Comparison of ENCODE assay signal across 10 mouse cellular contexts in genomic region chr9:113300846-113301245, GRCm38 (mm10).
DNase-seq lines count a peak whose midpoint lies in the region; ATAC-seq lines count a peak whose summit lies in the region.
"Had no signal": no experiment of that assay in that cellular context is flagged by ENCODE, and none has a peak within 500 bp of the region (broad histone marks: within the 10 kb centered on the region; RNA-seq: fewer than 3 reads in every experiment).

No protein-coding gene starts in this region.

- H3K36me3 ChIP-seq in forebrain, embryonic 13.5 days (ENCODE audit: poor library complexity, severe bottlenecking): no peaks in the 10 kb centered on the region
- H3K36me3 ChIP-seq in liver, embryonic 11.5 days (ENCODE audit: control insufficient read depth, insufficient read depth, low read length): no peaks in the 10 kb centered on the region
- H3K36me3 ChIP-seq in heart, embryonic 12.5 days: no peaks in the 10 kb centered on the region
- H3K36me3 ChIP-seq: heart, embryonic 13.5 days; liver, embryonic 13.5 days had no signal

- H3K27ac ChIP-seq in forebrain, embryonic 13.5 days: no peak overlapping the region
- H3K27ac ChIP-seq in liver, embryonic 11.5 days (ENCODE audit: low read depth, low read length): no peak overlapping the region
- no peak overlapping the region for H3K27ac ChIP-seq in heart, embryonic 12.5 days (ENCODE audit: poor library complexity, severe bottlenecking)
- H3K27ac ChIP-seq: heart, embryonic 13.5 days; liver, embryonic 13.5 days had no signal

- H3K9me3 ChIP-seq in forebrain, embryonic 13.5 days (replicated peaks): no peaks in the 10 kb centered on the region
- no peaks in the 10 kb centered on the region for H3K9me3 ChIP-seq in liver, embryonic 11.5 days (ENCODE audit: control insufficient read depth, low read length)
- no peaks in the 10 kb centered on the region for H3K9me3 ChIP-seq in heart, embryonic 12.5 days (replicated peaks)
- H3K9me3 ChIP-seq: heart, embryonic 13.5 days had no signal

- no peak overlapping the region for H3K4me2 ChIP-seq in forebrain, embryonic 13.5 days
- no peak overlapping the region for H3K4me2 ChIP-seq in liver, embryonic 11.5 days
- no peak overlapping the region for H3K4me2 ChIP-seq in heart, embryonic 12.5 days
- H3K4me2 ChIP-seq: heart, embryonic 13.5 days; liver, embryonic 13.5 days had no signal

- DNase-seq in kidney, postnatal 4 days: peak; percentile 55 to 59
- no peak for DNase-seq in kidney, adult 8-10 months
- peak; percentile 86 to 87 for DNase-seq in cerebellum, postnatal 10 days
- DNase-seq in mesoderm, embryonic 11.5 days (ENCODE audit: low read depth, low spot score): peak; percentile 44
- no peak for DNase-seq in ovary, postnatal 14 days (ENCODE audit: low spot score)
- no peak for DNase-seq in liver, embryonic 11.5 days (ENCODE audit: low spot score)
- DNase-seq: liver, embryonic 13.5 days had no signal

- H3K9ac ChIP-seq in forebrain, embryonic 13.5 days: no peak overlapping the region
- H3K9ac ChIP-seq in liver, embryonic 11.5 days (ENCODE audit: low read depth, low read length): no peak overlapping the region
- no peak overlapping the region for H3K9ac ChIP-seq in heart, embryonic 12.5 days
- H3K9ac ChIP-seq: heart, embryonic 13.5 days; liver, embryonic 13.5 days had no signal

- H3K4me3 ChIP-seq in forebrain, embryonic 13.5 days: no peak overlapping the region
- no peak overlapping the region for H3K4me3 ChIP-seq in liver, embryonic 11.5 days (ENCODE audit: low read depth, low read length)
- no peak overlapping the region for H3K4me3 ChIP-seq in heart, embryonic 12.5 days
- H3K4me3 ChIP-seq: heart, embryonic 13.5 days; liver, embryonic 13.5 days had no signal

- H3K4me1 ChIP-seq in forebrain, embryonic 13.5 days: peaks cover 17% of the 10 kb centered on the region; the same call in 1 of the 2 replicates
- H3K4me1 ChIP-seq in liver, embryonic 11.5 days (replicated peaks; ENCODE audit: control insufficient read depth, insufficient read depth, low read length): no peaks in the 10 kb centered on the region
- H3K4me1 ChIP-seq in heart, embryonic 12.5 days (replicated peaks): peaks cover 10% of the 10 kb centered on the region
- H3K4me1 ChIP-seq: liver, embryonic 13.5 days had no signal

- 11% methylated on average over 2 of the region's 2 CpGs for WGBS in forebrain, embryonic 13.5 days
- WGBS in liver, embryonic 11.5 days: 17% methylated on average over 2 of the region's 2 CpGs
- 23% methylated on average over 2 of the region's 2 CpGs for WGBS in heart, embryonic 12.5 days

- ATAC-seq in forebrain, embryonic 13.5 days: peak; percentile 72
- no peak for ATAC-seq in liver, embryonic 11.5 days (replicated peaks; ENCODE audit: low FRiP score)
- ATAC-seq in heart, embryonic 12.5 days (ENCODE audit: insufficient number of reproducible peaks, low FRiP score): no peak

- no peaks in the 10 kb centered on the region for H3K27me3 ChIP-seq in forebrain, embryonic 13.5 days
- H3K27me3 ChIP-seq in liver, embryonic 11.5 days (replicated peaks; ENCODE audit: control insufficient read depth, insufficient read depth, low read length): no peaks in the 10 kb centered on the region
- H3K27me3 ChIP-seq in heart, embryonic 12.5 days (replicated peaks): no peaks in the 10 kb centered on the region
- H3K27me3 ChIP-seq: heart, embryonic 13.5 days; liver, embryonic 13.5 days had no signal

Comparison
In these comparisons a context has a peak if more than half of its experiments do, and no peak if none do; other contexts are left out.
1. DNase-seq: peak in kidney, postnatal 4 days (2 of 2), cerebellum, postnatal 10 days (2 of 2) and mesoderm, embryonic 11.5 days (single experiment); none in kidney, adult 8-10 months (0 of 2), ovary, postnatal 14 days (single experiment) and liver, embryonic 11.5 days (single experiment).